Mouse (Mus musculus): ENCODE data around the gene Mettl8. TPM values are rescaled to one million over a fixed set of nuclear protein-coding genes. Genes with fewer than 3 reads are reported as not detected.

Mettl8 gene
- total and polyA plus RNA-seq, 3 experiments: 20.0 to 21.7 TPM; not detected in 1

- H3K27ac ChIP-seq (ENCODE audit: control insufficient read depth, low read depth, low read length): no peak overlapping the region
- no peaks in the 10 kb centered on the region; a peak in 1 of 4 replicates for H3K36me3 ChIP-seq (ENCODE audit: control insufficient read depth in 1 of 2, insufficient read depth in 2 of 2, low read length in 2 of 2)
- no peak for DNase-seq (ENCODE audit: low read depth, low spot score)
- H3K4me3 ChIP-seq (ENCODE audit: control insufficient read depth in 1 of 2, insufficient read depth in 1 of 2, low read depth in 2 of 2, low read length in 2 of 2): no peak overlapping the region
- no peak overlapping the region for H3K9ac ChIP-seq (ENCODE audit: control insufficient read depth, low read depth, low read length, poor library complexity, severe bottlenecking)
- no peaks in the 10 kb centered on the region for H3K4me1 ChIP-seq (ENCODE audit: control insufficient read depth in 1 of 2, insufficient read depth in 2 of 2, low read length in 2 of 2)
- H3K9me3 ChIP-seq (replicated peaks; ENCODE audit: insufficient read depth, low read length): no peaks in the 10 kb centered on the region
- H3K27me3 ChIP-seq (ENCODE audit: control insufficient read depth in 1 of 2, insufficient read depth in 2 of 2, low read length in 2 of 2): no peaks in the 10 kb centered on the region
- TF ChIP-seq HCFC1 (IDR thresholded peaks at IDR 0.05; ENCODE audit: low read depth, low read length): no peak
- TF ChIP-seq MYC (IDR thresholded peaks at IDR 0.05; ENCODE audit: low read depth, low read length): no peak
- TF ChIP-seq POLR2AphosphoS2 (IDR thresholded peaks at IDR 0.05; ENCODE audit: low read length): no peak
- no peak for TF ChIP-seq UBTF (IDR thresholded peaks at IDR 0.05; ENCODE audit: borderline replicate concordance, insufficient read depth, low read depth, low read length)
- TF ChIP-seq MAZ (IDR thresholded peaks at IDR 0.05; ENCODE audit: low read depth, low read length): no peak
- TF ChIP-seq ELF1 (IDR thresholded peaks at IDR 0.05; ENCODE audit: low read depth, low read length): no peak
- TF ChIP-seq MYB (IDR thresholded peaks at IDR 0.05; ENCODE audit: low read depth, low read length): no peak
- TF ChIP-seq RCOR1 (IDR thresholded peaks at IDR 0.05; ENCODE audit: low read depth, low read length): no peak
- no peak for TF ChIP-seq POLR2AphosphoS5 (IDR thresholded peaks at IDR 0.05; ENCODE audit: borderline replicate concordance, low read depth, low read length)
- TF ChIP-seq TAL1 (IDR thresholded peaks at IDR 0.05; ENCODE audit: low read length): no peak
- H3K79me2 ChIP-seq (ENCODE audit: control insufficient read depth, insufficient read depth, low read length, poor library complexity): no peaks in the 10 kb centered on the region
These were observed 65.9 kb downstream of the Mettl8 start for GRCm38 (mm10) chr2:70989201-70990191.

- TF ChIP-seq E2F4 (IDR thresholded peaks at IDR 0.05; ENCODE audit: borderline replicate concordance, low read depth, low read length) (no peak), USF1 (IDR thresholded peaks at IDR 0.05; ENCODE audit: low read depth, low read length) (peak; percentile 30; the same call in 1 of the 2 replicates)
- DNase-seq (ENCODE audit: low read depth, low spot score): peak; percentile 20
- no peak overlapping the region for H3K27ac ChIP-seq (ENCODE audit: control insufficient read depth, low read depth, low read length)
These were observed 77.1 kb downstream of the Mettl8 start for GRCm38 (mm10) chr2:70978271-70978670.

DNA sequence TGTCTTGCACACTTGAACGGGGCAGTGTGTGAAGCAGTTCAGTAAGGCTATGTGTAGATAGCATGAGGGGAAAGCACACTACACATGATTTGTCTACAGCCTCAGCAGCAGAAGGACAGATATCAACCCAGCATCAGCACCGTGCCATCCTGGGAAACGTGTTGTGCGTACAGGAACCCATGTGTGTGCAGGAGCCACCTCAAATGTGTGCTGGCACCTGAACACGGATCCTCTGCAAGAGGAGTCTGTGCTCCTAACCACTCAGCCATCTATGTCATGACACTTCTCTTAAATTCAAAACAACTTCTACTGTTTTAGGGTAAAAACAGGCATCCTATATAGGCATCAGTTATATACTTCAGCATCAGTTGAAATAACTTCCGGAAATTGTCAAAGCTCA lies 80.6 kb downstream of the Mettl8 start:
- no peak overlapping the region for H3K4me3 ChIP-seq (ENCODE audit: control insufficient read depth in 1 of 2, insufficient read depth in 1 of 2, low read depth in 2 of 2, low read length in 2 of 2)
- no peaks in the 10 kb centered on the region; a peak in 2 of 4 replicates for H3K36me3 ChIP-seq (ENCODE audit: control insufficient read depth in 1 of 2, insufficient read depth in 2 of 2, low read length in 2 of 2)
- H3K4me1 ChIP-seq (ENCODE audit: control insufficient read depth in 1 of 2, insufficient read depth in 2 of 2, low read length in 2 of 2): no peaks in the 10 kb centered on the region
- no peaks in the 10 kb centered on the region for H3K27me3 ChIP-seq (ENCODE audit: control insufficient read depth in 1 of 2, insufficient read depth in 2 of 2, low read length in 2 of 2)
- H3K9ac ChIP-seq (ENCODE audit: control insufficient read depth, low read depth, low read length, poor library complexity, severe bottlenecking): no peak overlapping the region
- no peaks in the 10 kb centered on the region for H3K79me2 ChIP-seq (ENCODE audit: control insufficient read depth, insufficient read depth, low read length, poor library complexity)
- DNase-seq (ENCODE audit: low read depth, low spot score): no peak
- TF ChIP-seq E2F4 (IDR thresholded peaks at IDR 0.05; ENCODE audit: borderline replicate concordance, low read depth, low read length): no peak
- H3K9me3 ChIP-seq (replicated peaks; ENCODE audit: insufficient read depth, low read length): no peaks in the 10 kb centered on the region
- no peak overlapping the region for H3K27ac ChIP-seq (ENCODE audit: control insufficient read depth, low read depth, low read length)

More at GRCm38 (mm10) chr2:70978271-70978670, 77.1 kb downstream of the Mettl8 start:
- no peak overlapping the region for H3K9ac ChIP-seq (ENCODE audit: control insufficient read depth, low read depth, low read length, poor library complexity, severe bottlenecking)
- no peaks in the 10 kb centered on the region for H3K4me1 ChIP-seq (ENCODE audit: control insufficient read depth in 1 of 2, insufficient read depth in 2 of 2, low read length in 2 of 2)
- no peaks in the 10 kb centered on the region for H3K9me3 ChIP-seq (replicated peaks; ENCODE audit: insufficient read depth, low read length)
- H3K79me2 ChIP-seq (ENCODE audit: control insufficient read depth, insufficient read depth, low read length, poor library complexity): no peaks in the 10 kb centered on the region
- H3K27me3 ChIP-seq (ENCODE audit: control insufficient read depth in 1 of 2, insufficient read depth in 2 of 2, low read length in 2 of 2): no peaks in the 10 kb centered on the region
- H3K36me3 ChIP-seq (ENCODE audit: control insufficient read depth in 1 of 2, insufficient read depth in 2 of 2, low read length in 2 of 2): no peaks in the 10 kb centered on the region
- no peak overlapping the region for H3K4me3 ChIP-seq (ENCODE audit: control insufficient read depth in 1 of 2, insufficient read depth in 1 of 2, low read depth in 2 of 2, low read length in 2 of 2)
